Mouse (Mus musculus): ENCODE measurements around the gene Rab3c.

DNA sequence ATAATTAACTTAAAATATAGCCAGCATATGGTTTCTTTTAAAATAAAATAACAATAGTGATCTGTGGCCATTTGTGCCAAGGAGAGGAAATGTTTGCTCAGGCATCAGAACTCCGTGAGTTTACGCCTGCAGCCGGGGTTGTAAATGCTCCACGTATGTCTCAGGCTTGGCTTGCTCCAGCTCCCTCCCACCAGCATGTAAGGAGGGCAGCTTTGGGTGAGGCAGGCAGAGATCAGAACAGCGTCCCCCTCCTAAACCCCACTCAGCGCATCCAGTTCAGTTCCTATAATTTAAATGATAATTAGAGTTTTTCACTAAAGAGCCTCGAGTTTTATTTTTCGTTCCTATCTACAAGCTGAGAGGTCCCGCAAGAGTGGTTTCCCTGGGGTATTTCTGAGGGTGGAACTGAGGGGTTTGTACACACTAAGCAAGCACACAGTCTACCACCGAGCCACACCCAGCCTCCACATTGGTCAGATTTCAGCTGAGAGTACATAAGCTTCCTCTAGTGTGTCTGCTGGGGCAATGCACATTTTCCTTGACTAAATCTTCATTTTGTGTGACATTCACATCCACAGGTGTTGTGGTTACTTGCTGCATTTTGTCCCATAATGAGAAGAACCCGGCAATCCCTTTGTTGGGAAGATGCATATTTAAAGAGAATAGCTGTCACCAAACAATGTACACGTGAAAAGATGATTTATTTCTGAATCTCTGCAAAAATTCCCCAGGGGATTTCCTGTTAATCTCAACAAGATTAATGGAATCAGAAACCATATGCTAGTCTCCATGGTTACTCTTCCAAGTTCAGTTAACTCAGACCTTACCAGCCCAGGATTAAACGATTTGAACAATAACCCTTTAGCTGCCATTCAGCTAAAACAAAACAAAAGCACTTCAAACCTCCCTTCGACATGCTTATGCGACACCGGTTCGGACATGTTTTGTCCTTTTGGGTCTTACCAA, 186.8 kb downstream of the Rab3c start:
- no peak for TF ChIP-seq POLR2A (IDR thresholded peaks at IDR 0.05; ENCODE audit: extremely low read depth, insufficient read depth, low read length)
- TF ChIP-seq CTCF (IDR thresholded peaks at IDR 0.05; ENCODE audit: extremely low read depth, insufficient read depth, low read length), result no peak

Measured in cortical plate, adult 2 months (tissue).